Mouse (Mus musculus) heart, adult 2 months (tissue): ENCODE data around the gene Trdmt1. TPM values are rescaled to one million over a fixed set of nuclear protein-coding genes. Genes with fewer than 3 reads are reported as not detected.

Source experiments
- DNase-seq, 2 experiments: peaks; one replicate each; pipeline ENCODE4 v3.0.0; 2021
- H3K27ac ChIP-seq: fragments of 200-600 bp; 2 replicates; pipeline ENCODE4 v1.8.1; 2022
- H3K27me3 ChIP-seq: fragments of 200-500 bp; 2 replicates; pipeline ENCODE4 v1.6.1; 2012; ENCODE audit warnings: mild to moderate bottlenecking, low read length, inconsistent platforms, mixed read lengths; ENCODE audit not compliant: control insufficient read depth, insufficient read depth
- H3K36me3 ChIP-seq: fragments of 200-500 bp; 2 replicates; pipeline ENCODE4 v1.6.1; 2012; ENCODE audit warnings: low read length, inconsistent platforms; ENCODE audit not compliant: control insufficient read depth, insufficient read depth
- H3K4me1 ChIP-seq: fragments of 200-500 bp; 2 replicates; pipeline ENCODE4 v1.6.1; 2011; ENCODE audit warnings: low read length; ENCODE audit not compliant: control insufficient read depth, insufficient read depth
- H3K4me3 ChIP-seq: fragments of 200-600 bp; 2 replicates; pipeline ENCODE4 v1.8.1; 2022
- H3K79me2 ChIP-seq: fragments of 200-500 bp; replicated peaks from 2 replicates; pipeline ENCODE4 v1.6.1; 2012; ENCODE audit warnings: mild to moderate bottlenecking, inconsistent platforms, low read length, moderate library complexity, mixed read lengths; ENCODE audit not compliant: control insufficient read depth, insufficient read depth
- H3K9ac ChIP-seq: fragments of 200-500 bp; 2 replicates; pipeline ENCODE4 v1.6.1; 2012; ENCODE audit warnings: low read depth, mild to moderate bottlenecking, control low read depth, inconsistent platforms, low read length, mixed read lengths
- CTCF ChIP-seq: fragments of 200-600 bp; IDR thresholded peaks from 2 replicates; pipeline ENCODE4 v1.8.1; 2022; ENCODE audit warnings: antibody characterized with exemption, mild to moderate bottlenecking, moderate library complexity
- EP300 ChIP-seq: fragments of 200-500 bp; IDR thresholded peaks from 2 replicates; pipeline ENCODE4 v1.6.1; 2011; ENCODE audit warnings: low read depth, low read length, control low read depth; ENCODE audit not compliant: insufficient read depth
- POLR2A ChIP-seq: fragments of 200-500 bp; IDR thresholded peaks from 2 replicates; pipeline ENCODE4 v1.6.1; 2011; ENCODE audit warnings: mild to moderate bottlenecking, low read depth, low read length, control low read depth; ENCODE audit not compliant: insufficient read depth
- WGBS: fragments of 180-500 bp; shearing (Covaris S2); methylation state at CpG from one replicate; pipeline ENCODE4 v1.1.7; 2018; 5-methylcytosine and 5-hydroxymethylcytosine counted together
- intact Hi-C: fragments of 180-260 bp; cut with DNase I; formaldehyde crosslinking; loops from one replicate; pipeline ENCODE4 v1.15.1; 2025
- polyA plus RNA-seq: library from polyadenylated mRNA; depleted of rRNA; stranded (reverse); fragments of >200 nt; gene quantifications from 2 replicates; pipeline ENCODE4 v1.2.3, GENCODE M21; 2012
- total RNA-seq, 2 experiments: library from RNA; stranded (reverse); gene quantifications; 2 replicates each; pipeline ENCODE4 v1.2.3; 2021

The Trdmt1 gene
- total and polyA plus RNA-seq, 3 experiments = 3.3 to 7.0 (median 5.2) TPM

DNA sequence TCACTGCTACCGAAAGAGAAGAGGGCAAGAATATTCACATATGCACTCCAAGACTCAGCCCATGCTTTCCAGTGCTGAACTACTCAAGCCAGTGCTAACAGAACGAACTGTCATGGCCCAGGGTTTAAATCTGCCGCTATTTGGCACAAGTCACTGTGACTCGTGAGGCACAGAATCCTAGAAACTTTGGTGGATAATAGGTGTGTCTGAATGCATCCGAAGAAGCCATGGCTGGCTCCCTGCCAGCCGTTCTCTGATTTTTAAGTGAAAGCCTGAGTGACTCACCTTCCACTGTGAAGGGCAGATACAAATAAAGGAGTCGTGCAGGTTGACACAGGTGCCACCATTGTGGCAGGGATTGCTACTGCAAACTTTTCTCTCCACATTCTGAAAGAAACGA is 58.0 kb downstream of the Trdmt1 start:
- TF ChIP-seq CTCF = no peak
- TF ChIP-seq POLR2A = no peak
- no peak for TF ChIP-seq EP300
- WGBS = 69% methylated on average over 8 of the region's 8 CpGs
- Histone ChIP-seq H3K9ac (no peak overlapping the region), H3K79me2 (no peaks in the 10 kb centered on the region), H3K4me1 (no peaks in the 10 kb centered on the region), H3K27ac (no peak overlapping the region), H3K27me3 (no peaks in the 10 kb centered on the region), H3K36me3 (no peaks in the 10 kb centered on the region), H3K4me3 (no peak overlapping the region)
- intact Hi-C loops = no loop called here
- DNase-seq = no peak

GRCm38 (mm10) chr2:13484566-13484965 is 59.9 kb downstream of the Trdmt1 start:
- Histone ChIP-seq H3K27me3 (no peaks in the 10 kb centered on the region), H3K79me2 (no peaks in the 10 kb centered on the region), H3K36me3 (no peaks in the 10 kb centered on the region), H3K27ac (no peak overlapping the region), H3K4me3 (no peak overlapping the region), H3K9ac (no peak overlapping the region), H3K4me1 (no peaks in the 10 kb centered on the region)
- DNase-seq = peak in 1 of 2 experiments; percentile 21
- no peak for TF ChIP-seq EP300
- no peak for TF ChIP-seq POLR2A
- no peak for TF ChIP-seq CTCF
- intact Hi-C loops = no loop called here
- 60% methylated on average over 3 of the region's 3 CpGs for WGBS

- H3K36me3 ChIP-seq = no peaks in the 10 kb centered on the region
- H3K9ac ChIP-seq = no peak overlapping the region
- no peaks in the 10 kb centered on the region for H3K27me3 ChIP-seq
- no peak for TF ChIP-seq EP300
- no peak for TF ChIP-seq POLR2A
- no peak for TF ChIP-seq CTCF
- no peaks in the 10 kb centered on the region for H3K4me1 ChIP-seq
- no peak overlapping the region for H3K4me3 ChIP-seq
- no peak for DNase-seq
- WGBS = 95% methylated on average over 2 of the region's 2 CpGs
- no peak overlapping the region for H3K27ac ChIP-seq
- intact Hi-C loops = no loop called here
- no peaks in the 10 kb centered on the region for H3K79me2 ChIP-seq
Observed at GRCm38 (mm10) chr2:13480744-13481143, 63.7 kb downstream of the Trdmt1 start.

GRCm38 (mm10) chr2:13479165-13479564 is 65.3 kb downstream of the Trdmt1 start:
- H3K27me3 ChIP-seq = no peaks in the 10 kb centered on the region
- no peaks in the 10 kb centered on the region for H3K36me3 ChIP-seq
- H3K9ac ChIP-seq = no peak overlapping the region
- no peaks in the 10 kb centered on the region for H3K4me1 ChIP-seq
- H3K27ac ChIP-seq = no peak overlapping the region
- TF ChIP-seq POLR2A (no peak), EP300 (no peak), CTCF (no peak)
- DNase-seq = no peak
- intact Hi-C loops = no loop called here
- H3K79me2 ChIP-seq = no peaks in the 10 kb centered on the region
- WGBS = 92% methylated on average over 7 of the region's 7 CpGs
- no peak overlapping the region for H3K4me3 ChIP-seq

DNA sequence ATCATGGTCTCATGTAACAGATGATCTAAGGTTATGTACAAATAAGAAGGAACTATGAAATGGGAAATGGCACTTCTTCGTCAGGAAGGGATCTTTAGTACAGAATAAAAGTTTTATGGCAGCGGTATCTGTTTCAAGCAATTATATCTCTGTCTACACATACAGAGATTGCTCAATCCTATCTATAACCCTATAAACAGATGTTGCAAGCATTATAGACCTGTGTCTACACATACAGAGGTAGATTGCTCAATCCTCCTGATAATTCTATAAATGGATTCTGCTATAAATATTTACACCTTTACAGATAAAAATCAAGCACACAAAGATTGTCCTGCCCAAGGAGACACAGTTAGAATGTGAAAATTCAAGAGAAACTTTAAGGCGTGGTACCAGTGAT is 74.4 kb downstream of the Trdmt1 start:
- Histone ChIP-seq H3K9ac (no peak overlapping the region), H3K4me1 (no peaks in the 10 kb centered on the region), H3K4me3 (no peak overlapping the region), H3K36me3 (no peaks in the 10 kb centered on the region), H3K79me2 (no peaks in the 10 kb centered on the region), H3K27ac (no peak overlapping the region), H3K27me3 (no peaks in the 10 kb centered on the region)
- TF ChIP-seq EP300 (no peak), POLR2A (no peak), CTCF (no peak)
- 93% methylated on average over 3 of the region's 3 CpGs for WGBS
- intact Hi-C loops = no loop called here
- no peak for DNase-seq

GRCm38 (mm10) chr2:13469641-13470040 is 74.8 kb downstream of the Trdmt1 start:
- intact Hi-C loops = no loop called here

More at GRCm38 (mm10) chr2:13469641-13470040, 74.8 kb downstream of the Trdmt1 start:
- Histone ChIP-seq H3K27ac (no peak overlapping the region), H3K4me1 (no peaks in the 10 kb centered on the region), H3K79me2 (no peaks in the 10 kb centered on the region), H3K36me3 (no peaks in the 10 kb centered on the region), H3K9ac (no peak overlapping the region), H3K27me3 (no peaks in the 10 kb centered on the region), H3K4me3 (no peak overlapping the region)
- WGBS = 84% methylated on average over 4 of the region's 4 CpGs
- TF ChIP-seq CTCF (no peak), EP300 (no peak), POLR2A (no peak)
- no peak for DNase-seq
